Mouse (Mus musculus) left cerebral cortex, postnatal 4 days (tissue): ENCODE data around the gene Sgce. TPM values are rescaled to one million over a fixed set of nuclear protein-coding genes. Genes with fewer than 3 reads are reported as not detected.
"Not testable (repeated sequence)": the region's sequence is repeated elsewhere in the genome, so short reads cannot be mapped to it uniquely, and the experiment has no call there.

Experiments
- DNase-seq: peaks from one replicate; pipeline ENCODE4 v3.0.0-alpha.2; 2022
- intact Hi-C: fragments of 180-260 bp; cut with DNase I; formaldehyde crosslinking; loops from one replicate; pipeline ENCODE4 v1.15.1; 2025
- total RNA-seq, 2 experiments: library from RNA; stranded (reverse); gene quantifications; 2 replicates each; pipeline ENCODE4 v1.2.3; 2021

Sgce gene
- total RNA-seq, result 10 to 100 TPM; 39.2 to 41.0 TPM

- DNase-seq, result peak; percentile 85
- intact Hi-C loops, result loop anchor here (5.0 to 10.0 kb wide), 2 partner anchors 368 to 635 kb away; partner anchors contain the start of gene Asb4
These were observed at the start of gene Sgce, which contains the start of gene Peg10 for GRCm38 (mm10) chr6:4746696-4747439. TSS of gene Sgce (minus strand) at chr6:4747207. TSS of gene Peg10 (plus strand) at chr6:4747306.

GRCm38 (mm10) chr6:4796281-4796680, 49.3 kb upstream of the Sgce start:
- no peak for DNase-seq
- intact Hi-C loops, result no loop called here

GRCm38 (mm10) chr6:4762252-4762651, 15.2 kb upstream of the Sgce start:
- DNase-seq, result no peak
- intact Hi-C loops, result no loop called here

GRCm38 (mm10) chr6:4761415-4762142, 14.6 kb upstream of the Sgce start:
- DNase-seq, intact Hi-C loops: not testable (repeated sequence)

- DNase-seq, result no peak
- intact Hi-C loops, result loop anchor here (10.0 kb wide), 1 partner anchor 150 kb away; the partner anchor contains the start of gene Ppp1r9a
These were observed 7.9 kb upstream of the Sgce start for GRCm38 (mm10) chr6:4754886-4755285.

GRCm38 (mm10) chr6:4754286-4754685, 7.3 kb upstream of the Sgce start:
- DNase-seq, result no peak
- intact Hi-C loops, result loop anchor here (10.0 kb wide), 1 partner anchor 151 kb away; the partner anchor contains the start of gene Ppp1r9a

- intact Hi-C loops, result loop anchor here (10.0 kb wide), 1 partner anchor 153 kb away; the partner anchor contains the start of gene Ppp1r9a
- no peak for DNase-seq
These were observed 4.3 kb upstream of the Sgce start for GRCm38 (mm10) chr6:4751355-4751754.

- peak; percentile 97 for DNase-seq
- intact Hi-C loops, result loop anchor here (5.0 to 10.0 kb wide), 2 partner anchors 366 to 633 kb away; partner anchors contain the start of gene Asb4
These were observed 2.1 kb upstream of the Sgce start for GRCm38 (mm10) chr6:4749091-4749490.

GRCm38 (mm10) chr6:4748506-4748961, 1.5 kb upstream of the Sgce start:
- intact Hi-C loops, result loop anchor here (5.0 to 10.0 kb wide), 2 partner anchors 366 to 634 kb away; partner anchors contain the start of gene Asb4
- DNase-seq, result no peak

- peak; percentile 37 for DNase-seq
- intact Hi-C loops, result loop anchor here (5.0 to 10.0 kb wide), 2 partner anchors 367 to 634 kb away; partner anchors contain the start of gene Asb4
These were observed 884 bp upstream of the Sgce start for GRCm38 (mm10) chr6:4747677-4748505.

GRCm38 (mm10) chr6:4746036-4746695, 841 bp downstream of the Sgce start:
- DNase-seq, result peak; percentile 32
- intact Hi-C loops, result loop anchor here (5.0 to 10.0 kb wide), 2 partner anchors 369 to 636 kb away; partner anchors contain the start of gene Asb4

- peak; percentile 56 for DNase-seq
- intact Hi-C loops, result loop anchor here (10.0 kb wide), 1 partner anchor 374 kb away; no protein-coding TSS in a partner anchor
These were observed 6.5 kb downstream of the Sgce start for GRCm38 (mm10) chr6:4740511-4740910.

GRCm38 (mm10) chr6:4739522-4740355, 7.3 kb downstream of the Sgce start:
- intact Hi-C loops, result loop anchor here (5.0 to 10.0 kb wide), 2 partner anchors 375 to 1237 kb away; no protein-coding TSS in a partner anchor
- DNase-seq, result no peak

GRCm38 (mm10) chr6:4738717-4739116, 8.3 kb downstream of the Sgce start:
- intact Hi-C loops, result loop anchor here (5.0 kb wide), 1 partner anchor 1236 kb away; no protein-coding TSS in a partner anchor
- no peak for DNase-seq

GRCm38 (mm10) chr6:4738034-4738629, 8.9 kb downstream of the Sgce start:
- intact Hi-C loops, result loop anchor here (5.0 kb wide), 1 partner anchor 1236 kb away; no protein-coding TSS in a partner anchor
- DNase-seq, result no peak

- intact Hi-C loops, result loop anchor here (5.0 kb wide), 1 partner anchor 1234 kb away; no protein-coding TSS in a partner anchor
- no peak for DNase-seq
These were observed 10.6 kb downstream of the Sgce start for GRCm38 (mm10) chr6:4736372-4736771.

- no peak for DNase-seq
- intact Hi-C loops, result no loop called here
These were observed 13.8 kb downstream of the Sgce start for GRCm38 (mm10) chr6:4733208-4733607.

- intact Hi-C loops, result no loop called here
- no peak for DNase-seq
These were observed 15.3 kb downstream of the Sgce start for GRCm38 (mm10) chr6:4731675-4732074.
